Mouse (Mus musculus): ENCODE data around the gene Gucy2g. TPM values are rescaled to one million over a fixed set of nuclear protein-coding genes. Genes with fewer than 3 reads are reported as not detected.
"Not testable (repeated sequence)": the region's sequence is repeated elsewhere in the genome, so short reads cannot be mapped to it uniquely, and the experiment has no call there.

The Gucy2g gene
- polyA plus RNA-seq, 1 experiment from 2014 or later = 0.06 TPM

- Histone ChIP-seq H3K27me3 (no peaks in the 10 kb centered on the region), H3K9ac (no peak overlapping the region), H3K36me3 (no peaks in the 10 kb centered on the region), H3K9me3 (no peaks in the 10 kb centered on the region), H3K27ac (no peak overlapping the region), H3K4me1 (no peaks in the 10 kb centered on the region), H3K4me2 (no peak overlapping the region), H3K4me3 (no peak overlapping the region)
- 63% methylated on average over 8 of the region's 8 CpGs for WGBS
- no peak for ATAC-seq (ENCODE audit: insufficient number of reproducible peaks, insufficient read depth, low FRiP score, low TSS enrichment, low read depth)
Observed at GRCm38 (mm10) chr19:55158606-55159005, 82.4 kb downstream of the Gucy2g start.

DNA sequence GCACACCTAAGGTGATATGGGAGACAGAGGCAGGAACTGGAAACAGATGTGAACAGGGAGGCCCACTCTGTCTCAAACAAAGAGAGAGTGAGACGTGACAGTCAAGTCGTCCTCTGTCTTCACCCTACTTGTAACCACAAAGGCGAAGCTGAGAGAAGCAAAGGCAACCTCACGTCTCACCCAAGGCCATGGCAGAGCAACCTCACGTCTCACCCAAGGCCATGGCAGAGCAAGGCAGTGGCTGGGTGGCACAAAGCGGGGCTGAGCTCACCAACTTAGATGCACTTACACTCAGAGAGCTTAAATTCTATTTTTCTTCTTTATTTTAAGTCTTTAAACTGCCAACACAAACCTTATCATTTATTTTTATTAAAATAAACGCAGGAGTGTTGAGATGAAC, 84.0 kb downstream of the Gucy2g start:
- no peak for ATAC-seq (ENCODE audit: insufficient number of reproducible peaks, insufficient read depth, low FRiP score, low TSS enrichment, low read depth)
- H3K27ac ChIP-seq = no peak overlapping the region
- no peaks in the 10 kb centered on the region for H3K4me1 ChIP-seq
- H3K27me3 ChIP-seq = no peaks in the 10 kb centered on the region
- no peaks in the 10 kb centered on the region for H3K9me3 ChIP-seq
- H3K4me2 ChIP-seq = no peak overlapping the region
- H3K4me3 ChIP-seq = no peak overlapping the region
- no peaks in the 10 kb centered on the region for H3K36me3 ChIP-seq
- 82% methylated on average over 7 of the region's 7 CpGs for WGBS
- no peak overlapping the region for H3K9ac ChIP-seq

DNA sequence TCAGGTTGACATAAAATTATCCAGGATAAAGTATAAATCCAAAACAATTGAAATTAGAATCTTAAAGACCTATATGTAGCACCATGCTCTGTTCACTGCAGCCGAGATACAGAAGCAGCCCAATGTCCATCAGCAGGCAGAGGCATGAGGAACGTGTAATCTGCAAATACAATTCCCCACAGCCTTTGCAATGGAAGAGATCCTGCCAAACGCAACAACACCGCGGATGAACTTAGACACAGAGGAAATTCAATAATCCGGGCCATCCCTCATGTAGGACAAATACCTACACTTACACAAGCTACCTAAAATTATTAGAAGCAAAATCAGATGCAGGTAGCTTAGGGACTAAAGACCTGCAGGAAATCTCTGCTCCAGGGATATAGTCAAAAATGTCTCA, 88.1 kb downstream of the Gucy2g start:
- peaks cover 3% of the 10 kb centered on the region; the same call in 1 of the 2 replicates for H3K9me3 ChIP-seq
- H3K4me3 ChIP-seq = no peak overlapping the region
- H3K27ac ChIP-seq = no peak overlapping the region
- ATAC-seq (ENCODE audit: insufficient number of reproducible peaks, insufficient read depth, low FRiP score, low TSS enrichment, low read depth) = no peak
- H3K36me3 ChIP-seq = no peaks in the 10 kb centered on the region
- no peaks in the 10 kb centered on the region for H3K27me3 ChIP-seq
- WGBS = 90% methylated on average over 6 of the region's 6 CpGs
- H3K4me2 ChIP-seq = no peak overlapping the region
- no peak overlapping the region for H3K9ac ChIP-seq
- 0 out of 2 replicates have a peak, but pooled peaks cover 4% of the 10 kb centered on the region for H3K4me1 ChIP-seq

GRCm38 (mm10) chr19:55152274-55152673, 88.8 kb downstream of the Gucy2g start:
- ATAC-seq (ENCODE audit: insufficient number of reproducible peaks, insufficient read depth, low FRiP score, low TSS enrichment, low read depth); H3K27me3 ChIP-seq; H3K36me3 ChIP-seq; H3K9ac ChIP-seq; H3K27ac ChIP-seq; H3K4me2 ChIP-seq; H3K4me3 ChIP-seq; H3K9me3 ChIP-seq: not testable (repeated sequence)
- H3K4me1 ChIP-seq = peaks cover 11% of the 10 kb centered on the region; the same call in 1 of the 2 replicates
- WGBS = 74% methylated on average over 6 of the region's 6 CpGs

GRCm38 (mm10) chr19:55149646-55150045, 91.4 kb downstream of the Gucy2g start:
- Histone ChIP-seq H3K27ac (no peak overlapping the region), H3K4me2 (no peak overlapping the region), H3K9ac (no peak overlapping the region), H3K36me3 (no peaks in the 10 kb centered on the region), H3K4me1 (peaks cover 17% of the 10 kb centered on the region), H3K4me3 (no peak overlapping the region), H3K27me3 (no peaks in the 10 kb centered on the region), H3K9me3 (peaks cover 3% of the 10 kb centered on the region; the same call in 1 of the 2 replicates)
- WGBS = 23% methylated on average over 6 of the region's 6 CpGs
- no peak for ATAC-seq (ENCODE audit: insufficient number of reproducible peaks, insufficient read depth, low FRiP score, low TSS enrichment, low read depth)

DNA sequence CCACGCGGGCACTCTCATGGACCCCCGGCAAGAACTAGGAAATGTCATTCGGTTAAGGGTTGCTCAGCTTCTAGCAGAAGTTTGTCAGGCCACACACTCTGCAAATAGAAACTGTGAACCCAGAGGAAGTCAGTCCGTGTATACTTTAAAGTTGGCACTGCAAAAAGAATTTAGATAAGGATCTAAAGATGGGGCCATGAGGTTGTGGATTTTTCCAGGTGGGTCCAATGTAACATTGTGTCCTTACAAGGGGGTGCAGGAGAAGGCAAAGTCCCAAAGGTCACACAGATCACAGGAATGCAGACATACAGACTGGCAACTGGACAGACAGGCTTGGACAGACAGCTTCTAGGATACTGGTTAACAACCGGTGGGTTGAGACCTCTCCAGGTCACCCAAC, 92.9 kb downstream of the Gucy2g start:
- H3K4me2 ChIP-seq = no peak overlapping the region
- H3K4me3 ChIP-seq = no peak overlapping the region
- H3K27ac ChIP-seq = no peak overlapping the region
- peaks cover 30% of the 10 kb centered on the region for H3K4me1 ChIP-seq
- no peak overlapping the region for H3K9ac ChIP-seq
- H3K36me3 ChIP-seq = no peaks in the 10 kb centered on the region
- no peak for ATAC-seq (ENCODE audit: insufficient number of reproducible peaks, insufficient read depth, low FRiP score, low TSS enrichment, low read depth)
- peaks cover 3% of the 10 kb centered on the region; the same call in 1 of the 2 replicates for H3K9me3 ChIP-seq
- no peaks in the 10 kb centered on the region for H3K27me3 ChIP-seq
- 71% methylated on average over 6 of the region's 6 CpGs for WGBS

Small RNA genes lying within 50 kb of the gene (microRNA-seq; reads per million reads assigned to microRNA genes)
- not detected for gene Mir6715

Other genes starting within 250 kb of the Gucy2g start
- 14.0 and 14.3 TPM in 2 replicates for gene Gpam, start 114.0 kb downstream of the Gucy2g start, polyA plus RNA-seq (2015; fragmentation: Nextera tagmentation; extraction: Ambion mirVana)
- not detected in 2 replicates for gene Tectb, start 60.5 kb downstream of the Gucy2g start, polyA plus RNA-seq (2015; fragmentation: Nextera tagmentation; extraction: Ambion mirVana)
- gene Acsl5, start 10.7 kb upstream of the Gucy2g start, polyA plus RNA-seq (2015; fragmentation: Nextera tagmentation; extraction: Ambion mirVana) = 34.2 and 34.8 TPM in 2 replicates
- 88.6 and 104 TPM in 2 replicates for gene Zdhhc6, start 74.8 kb upstream of the Gucy2g start, polyA plus RNA-seq (2015; fragmentation: Nextera tagmentation; extraction: Ambion mirVana)
- 30.4 and 31.6 TPM in 2 replicates for gene Vti1a, start 75.1 kb upstream of the Gucy2g start, polyA plus RNA-seq (2015; fragmentation: Nextera tagmentation; extraction: Ambion mirVana)

All from embryonic facial prominence, embryonic 13.5 days (tissue).